Mouse (Mus musculus): ENCODE measurements around the gene Tspear.

GRCm38 (mm10) chr10:77890987-77891565, 204.7 kb downstream of the Tspear start:
- TF ChIP-seq CTCF (IDR thresholded peaks at IDR 0.05) (no peak), EP300 (IDR thresholded peaks at IDR 0.05) (no peak)
